Mouse (Mus musculus) thymus, postnatal 36 days (tissue): ENCODE results near the gene Six3.

Experiments used
- DNase-seq, 2 experiments: peaks; one replicate each; pipeline ENCODE4 v3.0.0; 2022; ENCODE audit warnings: mixed read lengths in 2 of 2

Gene Six3

DNA sequence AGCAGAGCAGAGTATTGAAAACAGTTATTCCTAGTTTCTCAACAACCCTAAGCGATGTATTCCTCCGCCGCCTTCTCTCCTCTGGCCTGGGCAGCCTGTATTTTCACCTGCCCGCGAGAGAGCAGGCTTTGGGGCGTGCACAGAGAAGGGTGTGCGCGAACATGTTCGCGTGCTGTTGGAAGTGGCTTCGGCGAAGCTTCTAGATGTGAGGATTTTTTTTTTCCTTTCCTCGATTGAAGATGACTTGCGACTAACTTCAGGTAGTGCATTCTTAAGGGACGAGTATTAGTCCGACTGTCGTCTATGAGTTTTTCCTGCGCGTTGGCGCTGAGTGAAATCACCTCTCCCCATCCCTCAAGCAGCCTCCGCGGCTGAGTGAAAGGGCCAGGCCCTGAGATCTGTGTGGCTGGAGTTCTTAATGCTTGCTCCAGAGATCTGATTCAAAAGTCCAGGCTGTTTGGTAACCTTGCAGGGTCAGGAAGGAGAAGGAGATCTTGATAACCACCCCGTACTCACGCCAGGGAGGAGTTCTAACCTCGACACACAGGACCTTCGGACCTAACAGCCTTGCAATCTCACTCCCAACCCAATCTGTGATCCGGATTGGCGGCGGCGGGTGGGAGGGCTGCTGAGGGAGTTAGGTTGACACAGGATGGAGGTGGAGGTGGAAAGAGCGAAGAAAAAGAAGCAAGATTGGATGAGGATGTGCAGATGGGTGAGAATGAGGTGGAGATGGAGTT is 712 bp upstream of the Six3 start:
- no peak for DNase-seq

DNA sequence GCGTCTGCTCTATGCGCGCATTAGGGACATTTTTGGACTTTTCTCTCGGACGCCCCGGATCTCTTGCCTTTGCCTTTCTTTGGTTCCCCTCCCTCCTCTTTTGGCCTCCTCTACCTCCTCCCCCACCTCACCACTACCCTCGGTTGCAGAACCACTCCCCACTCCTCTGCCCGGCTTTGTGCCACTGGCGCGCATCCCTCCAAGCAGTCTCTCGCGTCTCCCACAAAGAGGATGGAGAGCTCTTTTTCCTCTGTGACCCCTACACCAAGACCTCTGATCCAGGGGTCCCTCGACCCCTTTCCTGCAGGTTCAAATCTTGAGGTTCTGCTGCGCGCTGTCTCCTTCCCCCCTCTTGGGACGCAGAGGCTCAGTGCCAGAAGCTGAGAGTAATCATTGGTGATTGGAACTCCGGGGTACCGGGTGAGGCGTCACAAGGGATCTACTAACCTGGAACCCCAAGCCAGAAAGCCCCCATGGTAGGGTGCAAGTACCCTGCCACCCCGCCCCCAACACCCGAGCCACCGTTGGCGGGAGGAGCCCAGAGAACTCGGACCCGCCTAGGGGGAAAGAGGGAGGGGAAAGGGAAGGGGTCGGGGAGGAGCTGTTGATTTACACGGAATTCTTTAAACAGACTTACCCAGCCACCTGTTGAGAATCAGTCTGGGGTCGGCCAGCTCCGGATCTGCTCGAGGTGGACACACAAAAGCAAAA is 758 bp downstream of the Six3 start:
- no peak for DNase-seq

DNA sequence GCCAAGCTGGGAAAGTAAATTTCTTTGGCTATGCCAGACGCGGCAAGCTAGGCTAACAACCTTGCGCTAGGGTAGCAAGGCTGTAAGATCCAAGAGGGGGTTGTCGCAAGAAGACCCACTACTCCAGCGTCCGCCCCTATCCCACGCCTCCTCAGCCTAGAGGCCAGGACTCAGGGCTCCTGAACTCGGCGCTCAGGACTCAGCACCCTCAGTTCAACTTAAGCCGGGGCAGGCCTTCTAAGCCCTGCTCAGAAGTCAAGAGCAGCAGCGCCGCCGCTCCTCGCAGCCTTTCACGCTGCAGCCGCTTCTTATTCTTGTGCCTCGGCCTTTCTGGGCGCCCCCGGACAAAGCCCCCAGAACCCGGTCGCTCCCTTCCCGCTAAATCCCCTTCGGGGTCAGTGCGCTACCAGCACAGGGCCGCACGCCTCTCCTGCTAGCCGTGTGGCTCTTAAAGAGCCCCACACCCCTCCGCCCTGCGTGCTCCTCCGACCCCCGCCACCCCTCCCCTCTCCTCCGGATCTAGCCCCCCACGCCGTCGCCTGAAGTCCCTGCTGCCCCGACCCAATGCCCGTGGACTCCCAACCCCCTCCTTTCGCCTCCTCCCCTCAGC is 1.4 kb downstream of the Six3 start:
- DNase-seq, result no peak

DNA sequence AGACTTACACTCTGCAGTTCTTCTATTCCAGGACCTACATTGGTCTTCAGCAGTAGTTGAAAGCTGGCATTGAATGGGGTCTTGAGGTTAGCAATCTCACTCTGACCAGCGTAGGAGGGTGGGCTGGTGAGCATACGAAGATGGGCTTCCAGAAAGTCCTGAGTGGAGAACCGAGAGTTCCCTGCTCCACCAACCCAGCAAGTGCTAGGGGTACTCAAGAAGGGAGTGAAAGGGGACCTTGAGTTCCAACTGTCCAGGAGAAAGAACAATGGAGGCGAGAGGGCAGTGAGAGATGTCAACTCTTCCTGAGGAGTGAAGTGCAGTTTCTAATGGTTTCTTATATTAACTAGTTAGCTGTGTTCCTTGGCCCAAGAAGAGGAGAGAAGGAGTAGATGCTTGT is 2.2 kb downstream of the Six3 start:
- no peak for DNase-seq

DNA sequence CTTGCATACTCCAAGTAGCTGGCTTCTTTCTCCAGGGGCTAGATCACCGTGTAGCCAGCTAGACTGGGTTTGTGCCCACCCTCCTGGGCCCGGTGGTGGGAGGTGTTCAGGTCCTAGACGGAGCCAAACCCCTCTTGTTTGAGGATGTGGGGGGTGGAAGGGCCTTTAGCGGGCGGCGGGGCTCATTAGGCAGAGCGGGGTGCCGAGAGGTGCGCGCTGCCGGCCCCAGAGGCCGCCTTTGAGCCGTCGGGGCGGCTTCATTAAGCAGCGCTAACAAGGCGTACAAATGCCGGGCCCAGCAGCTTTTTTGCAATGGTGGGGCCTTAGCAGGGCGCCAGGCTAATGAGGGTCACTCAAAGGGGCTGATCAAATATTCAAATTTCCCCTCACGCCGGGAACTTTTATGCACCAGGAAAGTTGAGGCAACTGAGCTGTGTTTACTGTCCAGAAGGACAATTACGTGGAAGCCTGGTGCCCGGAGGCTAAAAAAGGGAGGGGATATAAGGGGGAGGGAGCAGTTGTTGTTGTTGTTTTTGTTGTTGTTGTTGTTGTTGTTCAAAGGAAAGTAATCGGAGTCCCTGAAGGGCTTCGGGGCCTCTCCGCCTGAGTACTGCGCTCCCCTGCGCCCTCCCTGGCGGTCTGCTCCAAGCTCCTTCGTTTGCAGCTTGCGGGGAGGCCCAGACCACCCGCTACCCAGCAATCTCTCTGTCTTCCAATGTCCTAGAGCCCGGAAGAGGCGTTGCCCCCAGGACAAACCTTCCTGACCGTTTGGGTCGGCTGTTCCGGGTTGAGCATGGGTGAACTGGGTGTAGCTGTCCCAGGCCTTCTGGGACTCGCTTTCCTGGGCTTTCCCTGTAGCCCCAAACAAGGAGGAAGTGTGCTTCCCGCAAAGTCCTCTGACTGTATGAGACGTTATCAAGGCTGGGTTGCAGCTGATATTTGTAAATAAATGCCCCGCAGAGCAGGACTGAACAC is 3.4 kb downstream of the Six3 start:
- DNase-seq, result no peak

DNA sequence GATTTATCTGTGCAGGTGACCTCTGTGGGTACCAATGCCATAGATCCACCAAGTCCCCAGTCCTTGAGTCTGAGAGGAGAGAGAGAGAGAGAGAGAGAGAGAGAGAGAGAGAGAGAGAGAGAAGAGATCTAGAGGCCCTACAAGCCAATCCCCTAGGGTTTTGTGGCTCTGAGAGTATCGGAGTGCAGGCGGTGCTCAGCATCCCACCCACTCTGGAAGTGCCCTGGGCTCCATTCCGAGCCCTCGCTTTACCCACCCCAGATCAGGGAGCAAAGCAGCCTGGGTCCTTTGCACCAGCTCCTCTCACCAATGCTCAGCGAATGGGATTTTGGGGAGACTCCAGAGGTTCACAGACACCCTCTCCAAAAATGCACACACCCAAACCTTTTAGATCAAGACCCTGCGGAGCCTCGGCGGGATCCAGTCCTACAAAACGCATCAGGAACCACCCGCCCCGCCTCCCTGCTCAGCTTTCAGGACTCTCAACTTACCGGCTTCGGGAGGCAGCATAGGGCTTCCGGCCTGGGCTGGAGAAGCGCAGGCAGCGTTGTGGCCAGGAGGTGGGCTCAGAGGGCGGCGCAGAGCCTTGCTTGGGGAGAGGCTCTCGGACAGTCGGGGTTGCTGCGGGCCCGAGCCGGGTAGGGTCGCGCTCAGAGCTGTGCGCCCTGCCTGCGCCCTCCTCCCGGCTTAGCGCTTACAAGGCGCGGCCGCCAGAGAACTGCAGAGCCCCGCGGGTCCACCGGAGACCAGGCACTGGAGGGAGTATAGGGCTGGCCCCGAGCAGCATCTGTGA is 4.4 kb downstream of the Six3 start:
- DNase-seq, result no peak

DNA sequence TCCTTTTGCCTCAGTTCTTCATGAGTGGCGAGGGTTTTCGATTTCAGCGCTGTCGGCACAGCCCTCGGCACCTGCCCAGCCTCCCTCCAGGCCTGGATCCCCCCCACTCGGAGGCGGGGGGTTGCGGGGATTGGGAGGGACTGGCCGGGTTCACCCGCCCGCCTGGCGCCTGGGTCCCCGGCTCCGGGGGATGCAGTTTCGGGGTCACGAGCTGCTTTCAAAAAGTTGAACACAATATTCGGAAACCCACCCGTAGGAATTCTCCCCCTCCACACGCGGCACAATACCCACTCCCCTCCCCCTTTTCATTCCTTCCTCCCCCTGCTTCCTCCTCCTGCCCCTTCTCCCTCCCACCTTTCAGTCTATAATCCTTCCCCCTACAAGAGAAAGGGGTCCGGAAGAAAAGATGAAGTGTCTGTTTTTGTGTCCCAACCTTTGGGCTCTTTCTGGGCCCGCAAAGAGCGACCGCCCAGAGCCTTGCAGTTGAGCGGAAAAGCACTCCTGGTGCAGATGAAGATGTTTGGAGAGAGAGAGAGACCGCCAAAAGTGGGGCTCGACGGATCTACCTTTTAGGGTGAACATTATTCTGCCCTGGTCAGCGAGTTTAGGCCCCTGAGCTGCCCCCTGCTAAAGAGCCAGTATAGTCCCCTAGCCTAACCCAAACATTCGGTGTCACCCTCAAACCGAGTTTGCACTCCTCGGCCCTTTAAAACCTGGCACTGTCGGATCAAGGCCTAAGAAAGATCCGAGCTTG is 5.1 kb downstream of the Six3 start:
- no peak for DNase-seq

DNA sequence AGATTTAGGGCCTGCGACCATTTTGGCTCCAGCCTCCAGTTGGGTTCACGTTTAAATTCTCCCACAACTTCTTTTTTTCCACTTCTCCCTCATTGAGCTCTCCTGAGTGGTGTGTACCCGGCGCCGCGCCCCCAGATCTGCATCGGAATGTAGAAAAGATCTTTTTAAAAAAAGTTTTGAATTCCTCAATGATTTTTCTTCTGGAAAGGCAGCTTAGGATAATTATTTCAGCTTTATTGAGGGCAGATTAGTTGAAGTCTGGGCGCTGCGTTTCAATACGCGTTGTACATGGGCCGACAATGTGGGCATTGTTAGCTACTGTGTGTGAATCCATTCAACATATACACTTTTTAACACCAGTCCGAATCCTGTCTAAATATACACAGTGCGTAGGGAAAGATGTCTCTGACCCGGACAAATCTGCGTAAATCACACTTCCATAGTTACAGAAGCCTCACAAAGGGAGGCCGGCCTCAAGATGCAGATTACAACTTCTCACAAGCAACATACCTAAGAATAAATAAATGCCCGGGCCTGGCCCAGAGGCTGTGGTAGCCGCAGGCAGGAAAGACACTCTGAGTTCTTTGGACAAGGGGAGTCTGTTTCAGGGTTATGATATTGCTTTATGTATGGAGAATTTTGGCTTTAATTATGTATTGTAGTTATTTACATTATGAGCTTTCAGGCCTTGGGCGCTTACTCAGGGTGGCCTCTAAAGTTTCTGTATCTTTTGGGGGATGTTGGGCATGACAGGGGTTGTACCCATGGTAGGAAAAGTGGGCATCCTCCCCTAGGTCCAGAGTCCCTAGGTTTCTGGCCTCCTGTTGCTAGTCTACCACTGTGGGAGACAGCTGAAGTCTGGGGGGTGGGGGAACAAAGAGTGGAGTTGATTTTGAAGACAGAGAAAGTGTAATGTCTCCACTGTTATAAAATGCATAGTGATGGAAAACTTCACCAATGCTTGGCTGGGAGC is 6.0 kb downstream of the Six3 start:
- DNase-seq, result no peak

DNA sequence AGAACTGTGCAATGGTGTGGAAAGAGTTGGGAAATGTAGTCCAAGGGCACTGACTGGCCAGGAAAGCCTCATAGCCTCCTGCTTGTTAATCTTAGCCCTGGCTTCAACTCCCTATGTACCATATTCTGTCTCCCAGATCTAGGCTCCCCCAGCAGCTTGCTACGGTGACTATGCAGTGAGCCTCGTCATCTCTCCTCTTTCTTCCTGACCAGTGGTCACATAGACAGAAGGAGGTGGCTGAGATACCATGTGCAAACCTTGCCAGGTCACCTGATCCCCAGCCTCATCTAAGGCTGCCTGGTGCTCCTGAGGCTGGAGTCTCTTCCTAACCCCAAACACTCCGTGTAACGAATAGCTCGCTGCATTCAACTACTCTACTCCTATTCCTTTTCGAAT is 6.7 kb downstream of the Six3 start:
- DNase-seq, result no peak

DNA sequence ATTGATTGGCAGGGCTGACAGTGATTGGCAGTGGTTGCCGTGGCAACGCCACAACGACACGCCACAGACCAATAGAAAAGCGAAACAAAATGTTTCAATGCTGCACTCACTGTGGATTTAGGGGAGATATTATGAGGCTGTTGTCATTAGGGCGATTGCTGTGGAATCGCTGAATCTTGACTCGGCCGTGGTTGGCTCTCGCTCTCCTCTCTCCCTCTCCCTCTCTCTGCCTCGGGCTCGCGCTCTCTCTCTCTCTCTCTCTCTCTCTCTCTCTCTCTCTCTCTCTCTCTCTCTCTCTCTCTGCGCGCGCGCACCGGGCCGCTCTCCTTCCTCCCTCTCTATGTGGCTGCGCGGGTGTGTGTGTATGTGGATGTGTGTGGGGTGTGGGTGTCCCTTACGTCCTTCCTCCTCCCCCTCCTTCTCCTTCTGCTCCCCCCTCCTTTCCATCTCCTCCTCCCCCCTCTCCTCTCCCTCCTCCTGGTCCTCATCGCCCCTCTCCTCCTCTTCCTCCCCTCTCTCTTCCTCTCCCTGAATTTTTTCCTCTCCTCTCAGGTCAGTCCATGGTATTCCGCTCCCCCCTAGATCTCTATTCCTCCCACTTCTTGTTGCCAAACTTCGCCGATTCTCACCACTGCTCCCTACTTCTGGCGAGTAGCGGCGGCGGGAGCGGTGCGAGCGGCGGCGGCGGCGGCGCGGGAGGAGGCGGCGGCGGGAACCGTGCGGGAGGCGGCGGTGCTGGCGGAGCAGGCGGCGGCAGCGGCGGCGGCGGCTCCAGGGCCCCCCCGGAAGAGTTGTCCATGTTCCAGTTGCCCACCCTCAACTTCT is 7.5 kb downstream of the Six3 start:
- DNase-seq, result no peak

DNA sequence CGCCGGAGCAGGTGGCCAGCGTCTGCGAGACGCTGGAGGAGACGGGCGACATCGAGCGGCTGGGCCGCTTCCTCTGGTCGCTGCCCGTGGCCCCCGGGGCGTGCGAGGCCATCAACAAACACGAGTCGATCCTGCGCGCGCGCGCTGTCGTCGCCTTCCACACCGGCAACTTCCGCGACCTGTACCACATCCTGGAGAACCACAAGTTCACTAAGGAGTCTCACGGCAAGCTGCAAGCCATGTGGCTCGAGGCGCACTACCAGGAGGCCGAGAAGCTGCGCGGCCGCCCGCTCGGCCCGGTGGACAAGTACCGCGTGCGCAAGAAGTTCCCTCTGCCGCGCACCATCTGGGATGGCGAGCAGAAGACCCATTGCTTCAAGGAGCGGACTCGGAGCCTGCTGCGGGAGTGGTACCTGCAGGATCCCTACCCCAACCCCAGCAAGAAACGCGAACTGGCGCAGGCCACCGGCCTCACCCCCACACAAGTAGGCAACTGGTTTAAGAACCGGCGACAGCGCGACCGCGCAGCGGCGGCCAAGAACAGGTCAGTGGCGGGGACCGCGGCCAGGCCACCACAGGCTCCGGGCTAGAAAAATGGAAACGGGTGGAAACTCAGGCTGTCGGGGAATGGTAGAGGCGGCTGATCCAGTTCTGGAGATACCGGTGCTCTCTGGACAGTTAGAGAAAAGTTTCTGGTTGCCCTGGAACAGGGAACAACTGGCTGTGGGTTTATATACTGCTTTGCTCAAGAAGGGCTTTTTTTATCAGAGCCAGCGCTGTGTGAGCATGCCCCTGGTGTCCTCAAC is 8.3 kb downstream of the Six3 start:
- no peak for DNase-seq

DNA sequence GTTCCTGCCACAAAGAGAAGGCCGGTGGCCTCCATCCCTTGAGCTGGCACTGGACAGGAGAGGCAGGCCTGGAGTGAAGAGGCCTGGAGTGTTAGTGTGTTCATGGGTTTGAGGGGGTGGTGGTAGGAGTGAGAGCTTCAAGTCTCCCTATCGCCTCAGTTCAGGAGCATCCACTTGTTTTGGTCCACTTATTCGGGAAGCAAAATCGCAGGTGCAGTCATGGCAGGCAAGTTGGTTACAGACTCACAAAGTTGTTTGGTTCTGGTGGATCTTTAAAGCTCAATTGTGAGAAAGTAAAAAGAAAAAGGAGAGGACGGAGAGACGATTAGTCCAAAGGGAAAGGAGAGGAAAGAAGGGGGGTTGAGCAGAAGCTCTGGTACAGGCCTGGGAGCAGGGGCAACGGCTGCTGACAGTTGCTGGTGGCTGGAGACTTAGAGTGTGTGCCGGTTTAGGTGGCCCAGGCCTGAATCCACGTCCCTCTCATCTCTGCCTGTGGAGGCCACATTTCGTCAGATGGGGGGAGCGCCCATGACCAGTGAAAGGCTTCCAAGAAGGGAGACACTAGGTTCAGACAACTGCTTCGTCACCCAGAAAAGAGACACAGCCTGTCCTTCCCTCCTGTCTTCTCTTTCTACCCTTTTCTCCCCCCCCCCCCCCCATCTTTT is 9.2 kb downstream of the Six3 start:
- DNase-seq, result no peak

DNA sequence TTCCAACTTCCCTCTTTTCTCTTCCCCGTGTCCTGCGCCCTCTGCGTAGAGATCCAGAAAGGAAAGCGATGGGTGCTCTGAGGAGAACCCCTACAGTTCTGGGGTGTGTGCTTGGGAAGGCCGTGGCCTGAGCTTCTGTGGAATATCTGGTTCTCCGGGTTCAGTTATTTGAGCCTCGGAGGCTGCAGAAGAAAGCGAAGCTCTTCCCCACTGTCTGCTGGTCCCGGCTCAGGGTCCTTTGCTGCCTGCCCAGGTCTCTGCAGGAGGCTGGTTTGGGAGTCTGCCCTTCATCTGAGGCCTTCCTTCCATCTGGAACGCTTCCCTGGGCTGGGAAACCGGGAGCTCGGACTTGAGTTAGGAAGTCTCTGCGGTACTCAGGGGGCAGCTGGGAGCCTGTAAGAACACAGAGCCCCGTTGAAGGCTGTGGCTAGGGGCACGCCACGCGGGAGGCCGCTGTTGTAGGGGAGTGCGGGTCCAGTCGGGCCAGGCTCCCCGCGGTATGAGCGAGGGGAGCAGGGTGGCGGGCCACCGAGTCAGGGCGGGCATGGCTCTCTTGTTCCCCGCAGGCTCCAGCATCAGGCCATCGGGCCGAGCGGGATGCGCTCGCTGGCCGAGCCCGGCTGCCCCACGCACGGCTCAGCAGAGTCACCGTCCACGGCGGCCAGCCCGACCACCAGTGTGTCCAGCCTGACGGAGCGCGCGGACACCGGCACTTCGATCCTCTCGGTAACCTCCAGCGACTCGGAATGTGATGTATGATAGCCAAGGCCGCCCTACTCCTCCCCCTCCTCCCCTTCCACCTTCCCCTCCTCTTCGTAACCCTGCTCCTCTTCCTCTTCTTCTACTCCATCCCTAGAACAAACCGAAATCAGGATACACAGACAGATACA is 10.0 kb downstream of the Six3 start:
- DNase-seq, result no peak

DNA sequence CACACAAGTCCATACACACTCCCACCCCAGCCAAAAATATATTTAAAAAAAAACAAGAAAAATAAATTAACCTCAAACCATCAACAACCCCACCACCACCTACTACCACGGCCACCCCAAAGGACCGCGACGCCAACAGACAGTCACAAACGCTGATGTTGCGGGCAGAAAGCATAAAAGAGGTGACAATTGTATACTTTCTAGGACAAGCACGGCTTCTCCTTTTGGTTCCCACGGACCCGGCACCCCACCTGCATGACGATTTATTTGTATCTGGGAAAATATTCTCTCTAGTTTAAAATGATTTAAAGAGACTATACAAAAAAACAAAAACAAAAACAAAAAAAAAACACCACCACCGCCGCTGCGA is 10.6 kb downstream of the Six3 start:
- no peak for DNase-seq

DNA sequence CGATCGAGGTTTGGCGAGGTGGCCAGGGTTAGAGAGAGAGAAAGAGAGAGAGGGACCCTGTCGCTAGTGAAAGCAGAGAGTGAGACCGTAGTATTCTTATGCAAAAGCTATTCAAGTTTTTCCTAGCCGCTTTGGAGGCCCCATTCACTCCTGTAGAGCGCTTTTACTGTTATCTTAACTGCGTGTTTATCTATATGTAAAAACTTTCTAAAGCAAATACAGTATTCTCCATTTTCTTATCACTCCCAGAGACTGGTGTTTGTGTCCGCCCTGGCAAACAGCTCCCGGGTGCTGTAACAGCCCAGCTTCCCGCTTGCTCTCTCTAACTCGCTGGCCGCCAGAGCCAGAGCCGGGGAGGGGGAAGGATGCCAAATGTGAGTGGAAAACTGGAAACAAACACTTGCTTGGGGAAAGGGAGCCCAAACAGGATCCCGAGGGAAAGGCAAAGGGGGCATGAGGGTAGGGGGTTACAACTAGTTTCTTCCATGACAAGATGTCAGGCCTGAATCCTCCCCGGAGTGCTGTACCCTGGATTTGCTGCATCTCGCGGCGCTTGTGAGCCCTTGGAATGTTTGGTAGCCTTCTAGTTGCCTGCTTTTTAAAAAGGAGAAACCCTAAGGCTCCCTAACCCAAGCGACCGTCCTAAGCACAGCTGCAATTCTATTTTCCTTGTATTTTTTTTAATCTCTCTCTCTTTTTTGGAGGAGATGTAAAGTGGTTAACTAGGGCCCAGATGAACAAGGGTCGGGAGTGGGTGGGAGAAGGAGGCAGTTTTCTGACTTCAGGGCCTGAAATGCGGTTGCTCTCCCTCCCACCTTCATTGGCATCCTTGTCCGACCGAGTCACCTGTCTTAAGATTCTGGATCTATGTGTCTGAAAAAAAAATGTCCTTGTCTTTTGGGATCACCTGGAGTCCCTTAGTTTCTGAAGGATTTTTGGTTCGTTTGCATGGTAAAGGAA is 11.9 kb downstream of the Six3 start:
- DNase-seq, result no peak
